Mouse (Mus musculus) ovary, postnatal 36 days (tissue): ENCODE data around the gene Ybx2.
A peak's percentile ranks its signal among the peaks of the same experiment; 100 is the strongest.

Experiments
- DNase-seq: peaks from one replicate; pipeline ENCODE4 v3.0.0; 2022; ENCODE audit warnings: low spot score, mixed read lengths

Gene Ybx2

GRCm38 (mm10) chr11:69935137-69935879 lies at the start of gene Ybx2:
Gene Ybx2, plus strand, starts transcription at chr11:69935796.
- peak; percentile 82 for DNase-seq

GRCm38 (mm10) chr11:69886907-69887635 lies 48.5 kb upstream of the Ybx2 start:
- DNase-seq, result no peak

- no peak for DNase-seq
Observed at GRCm38 (mm10) chr11:69891482-69891881, 44.1 kb upstream of the Ybx2 start.

- DNase-seq, result no peak
Observed at GRCm38 (mm10) chr11:69894671-69895070, 40.9 kb upstream of the Ybx2 start.

- no peak for DNase-seq
Observed at GRCm38 (mm10) chr11:69895291-69895690, 40.3 kb upstream of the Ybx2 start, which contains the start of gene Acap1. Gene Acap1, minus strand, starts transcription at chr11:69895539.

- no peak for DNase-seq
Observed at GRCm38 (mm10) chr11:69899870-69900269, 35.7 kb upstream of the Ybx2 start.

- peak; percentile 85 for DNase-seq
Observed at GRCm38 (mm10) chr11:69900471-69901405, 34.9 kb upstream of the Ybx2 start, which contains the start of the genes 2810408A11Rik and Neurl4. Gene 2810408A11Rik, minus strand, starts transcription at chr11:69900987. Gene Neurl4, plus strand, starts transcription at chr11:69901072.

GRCm38 (mm10) chr11:69901406-69901846 lies 34.2 kb upstream of the Ybx2 start:
- peak; percentile 93 for DNase-seq

GRCm38 (mm10) chr11:69901993-69902392 lies 33.6 kb upstream of the Ybx2 start:
- no peak for DNase-seq

GRCm38 (mm10) chr11:69902972-69903371 lies 32.6 kb upstream of the Ybx2 start:
- no peak for DNase-seq

GRCm38 (mm10) chr11:69904311-69904710 lies 31.3 kb upstream of the Ybx2 start:
- DNase-seq, result no peak

- DNase-seq, result no peak
Observed at GRCm38 (mm10) chr11:69908645-69909044, 27.0 kb upstream of the Ybx2 start.

GRCm38 (mm10) chr11:69909174-69909573 lies 26.4 kb upstream of the Ybx2 start:
- no peak for DNase-seq

GRCm38 (mm10) chr11:69910177-69910576 lies 25.4 kb upstream of the Ybx2 start:
- DNase-seq, result no peak

GRCm38 (mm10) chr11:69910781-69911560 lies 24.6 kb upstream of the Ybx2 start:
- no peak for DNase-seq

- DNase-seq, result no peak
Observed at GRCm38 (mm10) chr11:69911701-69912100, 23.9 kb upstream of the Ybx2 start.

GRCm38 (mm10) chr11:69912716-69913530 lies 22.7 kb upstream of the Ybx2 start:
- no peak for DNase-seq

GRCm38 (mm10) chr11:69913554-69914371 lies 21.8 kb upstream of the Ybx2 start, which contains the start of gene Gps2:
Gene Gps2, plus strand, starts transcription at chr11:69913888.
- peak; percentile 89 for DNase-seq

GRCm38 (mm10) chr11:69914372-69914764 lies 21.2 kb upstream of the Ybx2 start:
- DNase-seq, result no peak
